Mouse (Mus musculus): ENCODE measurements around the gene Eogt.

Eogt gene

GRCm38 (mm10) chr6:97106106-97106505 lies 42.9 kb downstream of the Eogt start:
- DNase-seq (ENCODE audit: low spot score in 2 of 2): no peak

DNA sequence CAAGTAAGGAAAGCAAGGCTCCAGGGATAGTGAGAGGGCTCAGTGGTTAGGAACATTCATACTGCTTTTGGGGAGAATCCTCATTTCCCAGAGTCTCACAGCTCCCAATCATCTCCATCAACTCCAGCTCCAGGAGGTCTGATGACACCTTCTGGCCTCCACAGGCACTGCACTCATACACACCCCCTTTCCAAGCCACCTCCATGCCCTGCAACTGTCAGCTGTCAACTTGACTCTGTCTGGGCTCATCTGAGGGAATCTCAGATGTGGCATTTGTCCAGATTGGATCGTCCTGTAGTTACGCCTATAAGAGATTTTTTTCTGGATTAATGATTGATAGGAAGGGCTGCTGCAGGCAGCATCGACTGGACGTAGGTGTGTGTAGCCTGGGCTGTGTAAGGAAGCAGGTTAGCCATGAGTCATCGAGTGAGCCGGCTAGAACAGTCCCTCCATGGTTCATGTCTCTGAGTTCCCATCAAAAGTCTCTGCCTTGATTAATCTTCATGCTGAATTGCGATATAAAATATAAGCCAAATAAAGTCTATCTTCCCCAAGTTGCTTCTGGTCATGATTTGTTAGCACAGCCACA lies 44.6 kb downstream of the Eogt start:
- DNase-seq (ENCODE audit: low spot score in 2 of 2): no peak

DNA sequence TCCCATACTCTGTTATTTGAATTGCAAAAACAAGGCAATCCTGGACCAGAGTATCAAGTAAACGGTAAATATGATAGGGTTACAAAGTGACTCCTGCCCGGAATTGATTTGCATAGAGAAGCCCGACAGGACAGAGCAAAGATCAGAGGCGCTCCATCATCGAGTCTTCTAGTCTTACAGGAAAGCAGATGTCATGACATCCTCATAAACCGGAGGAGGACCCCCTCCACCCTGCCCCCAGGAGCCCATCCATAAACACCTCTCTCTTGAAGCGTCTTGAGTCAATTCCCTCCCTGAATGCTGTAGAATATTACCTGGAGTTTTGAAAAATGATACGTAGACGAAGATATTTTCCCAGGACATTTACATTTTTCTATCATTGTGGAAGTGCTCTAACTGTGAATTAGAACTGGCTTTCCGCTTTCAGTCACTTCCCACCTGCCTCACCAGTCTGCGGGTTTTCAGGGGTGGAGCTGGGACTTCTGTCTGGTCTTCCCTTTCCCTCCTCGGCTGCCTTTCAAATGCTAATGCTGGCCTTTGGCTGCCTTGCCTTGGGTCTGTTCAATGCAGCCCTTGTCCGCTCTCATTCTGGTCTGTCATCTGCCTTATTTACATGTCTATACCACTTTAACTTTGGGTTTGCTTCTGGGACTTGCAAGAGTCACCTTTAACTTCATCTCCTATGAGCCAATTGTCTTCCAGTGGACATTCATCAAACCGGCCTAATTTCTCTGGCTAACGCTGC lies 46.9 kb downstream of the Eogt start:
- no peak for DNase-seq (ENCODE audit: low spot score in 2 of 2)

- no peak for DNase-seq (ENCODE audit: low spot score in 2 of 2)
These were observed 47.6 kb downstream of the Eogt start for GRCm38 (mm10) chr6:97101190-97101957.

DNA sequence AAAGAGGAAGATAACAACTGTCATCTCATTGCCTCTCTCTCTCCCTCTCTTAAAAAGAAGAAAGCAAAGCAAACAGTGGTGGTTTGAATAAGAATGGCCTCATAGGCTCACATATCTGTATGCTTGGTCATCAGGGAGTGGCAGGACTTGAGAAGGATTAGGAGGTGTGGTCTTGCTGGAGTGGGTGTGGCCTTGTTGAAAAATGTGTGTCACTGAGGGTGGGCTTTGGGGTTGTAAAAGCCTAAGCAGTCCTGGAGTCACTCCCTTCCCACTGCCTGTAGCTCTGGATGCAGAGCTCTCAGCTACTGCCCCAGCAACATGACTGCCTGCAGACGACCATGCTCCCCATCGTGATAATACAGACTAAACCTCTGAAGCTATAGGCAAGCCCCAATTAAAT lies 66.6 kb downstream of the Eogt start:
- DNase-seq (ENCODE audit: low spot score in 2 of 2): no peak

- no peak for DNase-seq (ENCODE audit: low spot score in 2 of 2)
These were observed 69.0 kb downstream of the Eogt start for GRCm38 (mm10) chr6:97080016-97080415.

DNA sequence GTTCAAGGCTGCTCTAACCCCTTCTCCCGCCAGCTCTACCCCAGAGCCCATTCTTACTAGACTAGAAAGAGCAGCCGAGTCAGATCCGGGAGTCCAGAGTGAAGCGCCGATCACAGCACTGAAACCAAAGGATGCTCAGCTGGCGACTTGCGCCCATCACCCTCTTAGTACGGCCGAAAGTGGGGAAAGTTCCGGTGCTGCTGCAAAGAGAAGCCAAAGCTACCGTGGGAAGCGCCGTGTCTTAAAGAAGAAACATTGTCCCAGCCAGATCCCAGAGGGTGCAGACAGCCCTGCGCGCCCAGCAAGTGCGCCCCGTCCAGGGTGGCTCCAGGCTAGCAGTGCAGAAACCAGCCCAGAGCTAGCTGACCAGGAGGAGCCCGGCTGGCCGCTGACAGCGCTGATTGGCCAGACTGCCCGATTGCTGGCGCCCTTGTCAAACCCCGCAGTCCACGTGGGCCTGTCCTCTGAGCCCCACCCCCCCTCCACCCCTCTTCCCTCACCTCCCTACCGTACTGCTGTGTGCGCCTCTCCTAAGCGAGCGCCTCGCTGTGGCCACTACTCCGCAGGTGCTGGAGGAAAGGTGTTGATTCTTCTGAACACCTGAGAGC lies 88.8 kb downstream of the Eogt start, which contains the start of gene Fam19a4:
Gene Fam19a4 (minus strand): TSS at position 340 of the 608 bp plus-strand sequence.
- no peak for DNase-seq (ENCODE audit: low spot score in 2 of 2)
